Mouse (Mus musculus) stomach, postnatal 0 days (tissue): ENCODE results near the gene Hook2.

Source experiments
- CTCF ChIP-seq: IDR thresholded peaks from 2 replicates; pipeline ENCODE4 v1.5.1; 2016; ENCODE audit warnings: antibody characterized with exemption, low read depth, mild to moderate bottlenecking, moderate library complexity
- EP300 ChIP-seq: optimal IDR thresholded peaks from 2 replicates; pipeline ENCODE3; 2016; ENCODE audit warnings: antibody characterized with exemption

- TF ChIP-seq CTCF: no peak
- no peak for TF ChIP-seq EP300
Measured at GRCm38 (mm10) chr8:85036718-85037365, 46.4 kb downstream of the Hook2 start, which contains the start of gene Tnpo2.
